Mouse (Mus musculus) cerebellum, postnatal 4 days (tissue): Measurements from ENCODE around the gene Jmjd7.

ENCODE experiments used
- DNase-seq, 2 experiments: peaks; one replicate each; pipeline ENCODE4 v3.0.0; 2022; ENCODE audit warnings: low spot score in 2 of 2, mixed read lengths in 1 of 2

The Jmjd7 gene

DNA sequence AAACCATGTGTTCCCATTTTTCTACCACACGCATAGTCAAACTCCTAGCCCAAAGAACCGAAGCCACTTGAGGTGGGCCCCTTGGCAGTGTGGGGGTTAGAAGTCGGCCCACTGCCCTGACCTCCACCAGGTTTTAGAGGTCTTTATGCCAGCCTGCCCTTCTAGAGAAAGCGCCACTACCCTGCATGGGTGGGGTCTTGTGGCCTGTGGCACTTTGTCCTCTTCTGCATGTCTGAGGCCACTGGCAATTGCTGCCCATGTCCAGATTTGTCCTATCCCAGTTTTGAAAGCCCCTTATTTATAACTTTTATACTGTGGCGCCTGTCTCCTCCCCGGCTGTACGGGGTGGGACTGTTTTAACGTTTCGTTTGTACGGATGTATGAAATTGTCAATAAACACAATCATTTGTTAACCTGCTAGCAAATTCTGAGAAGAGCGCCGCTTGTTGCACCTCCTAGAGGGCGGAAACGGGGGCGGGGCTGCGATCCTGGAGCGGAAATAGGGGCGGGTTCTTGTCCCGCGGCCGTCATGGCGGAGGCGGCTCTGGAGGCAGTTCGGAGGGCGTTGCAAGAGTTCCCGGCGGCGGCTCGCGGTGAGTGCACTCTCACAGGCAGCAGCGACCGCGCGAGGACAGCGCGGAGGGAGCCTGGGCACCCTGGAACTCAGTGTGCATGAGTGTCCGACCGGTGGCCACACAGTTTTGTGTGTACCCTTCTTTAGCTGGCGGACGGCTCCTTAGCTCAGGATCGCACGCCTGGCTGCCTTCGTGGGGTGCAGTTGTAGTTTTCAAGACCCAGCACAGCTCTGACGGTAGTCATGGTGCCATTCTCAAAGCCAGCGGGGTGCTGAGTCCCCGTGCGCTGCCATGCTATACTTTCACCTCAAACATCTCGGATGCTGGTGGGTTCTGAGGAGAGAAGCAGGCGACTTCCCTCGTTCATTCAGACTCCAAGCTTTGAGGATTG lies at the start of gene Jmjd7, which contains the start of gene Gm28042:
Gene Jmjd7, plus strand, starts transcription at position 500 of the 966 bp plus-strand sequence.
Gene Gm28042, plus strand, starts transcription at position 510 of the 966 bp plus-strand sequence.
- DNase-seq, result peak; percentile 79 to 85

GRCm38 (mm10) chr2:119980343-119980986 lies 46.8 kb upstream of the Jmjd7 start:
- DNase-seq, result no peak

- no peak for DNase-seq
These were observed 45.7 kb upstream of the Jmjd7 start for GRCm38 (mm10) chr2:119981631-119982030.

GRCm38 (mm10) chr2:119985871-119986270 lies 41.4 kb upstream of the Jmjd7 start:
- DNase-seq, result no peak

DNA sequence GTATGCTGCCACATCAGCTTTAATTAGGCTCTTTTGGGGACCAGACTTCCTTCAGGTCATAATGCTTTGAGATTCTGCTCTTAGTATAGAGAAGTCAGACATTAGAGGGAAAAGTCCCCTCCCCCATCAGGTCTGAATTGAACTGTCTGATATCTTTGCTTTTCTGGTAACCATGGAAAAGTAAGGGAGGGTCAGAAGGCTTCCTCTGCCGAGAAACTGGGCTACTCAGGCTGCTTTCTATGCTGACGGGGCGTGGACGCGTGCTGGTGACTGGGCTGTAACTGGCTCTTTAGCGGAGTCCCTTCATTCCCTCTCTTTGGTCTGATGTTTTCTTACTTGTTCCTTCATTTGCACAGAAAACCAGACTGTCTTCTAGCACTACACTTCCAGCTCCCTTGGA lies 40.9 kb upstream of the Jmjd7 start:
- no peak for DNase-seq

DNA sequence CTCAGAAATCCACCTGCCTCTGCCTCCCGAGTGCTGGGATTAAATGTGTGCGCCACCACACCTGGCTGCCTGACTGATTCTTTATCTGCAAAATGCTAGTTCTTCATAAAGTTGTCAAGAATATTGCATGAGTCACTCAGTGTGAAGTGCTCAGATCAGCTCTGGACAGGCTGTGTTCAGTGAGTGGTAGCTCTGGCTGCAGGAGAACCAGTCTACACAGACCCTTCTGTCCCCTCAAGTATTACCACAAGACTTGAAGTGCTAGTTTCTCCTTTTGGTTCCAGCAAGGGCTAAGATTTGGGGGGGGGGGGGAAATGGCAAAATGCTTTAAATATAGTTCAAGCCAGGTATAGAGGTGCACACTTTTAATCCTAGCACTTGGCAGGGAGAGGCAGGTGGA lies 39.8 kb upstream of the Jmjd7 start:
- no peak for DNase-seq

- DNase-seq, result no peak
These were observed 38.3 kb upstream of the Jmjd7 start for GRCm38 (mm10) chr2:119988952-119989351.

GRCm38 (mm10) chr2:119990881-119991280 lies 36.4 kb upstream of the Jmjd7 start:
- no peak for DNase-seq

DNA sequence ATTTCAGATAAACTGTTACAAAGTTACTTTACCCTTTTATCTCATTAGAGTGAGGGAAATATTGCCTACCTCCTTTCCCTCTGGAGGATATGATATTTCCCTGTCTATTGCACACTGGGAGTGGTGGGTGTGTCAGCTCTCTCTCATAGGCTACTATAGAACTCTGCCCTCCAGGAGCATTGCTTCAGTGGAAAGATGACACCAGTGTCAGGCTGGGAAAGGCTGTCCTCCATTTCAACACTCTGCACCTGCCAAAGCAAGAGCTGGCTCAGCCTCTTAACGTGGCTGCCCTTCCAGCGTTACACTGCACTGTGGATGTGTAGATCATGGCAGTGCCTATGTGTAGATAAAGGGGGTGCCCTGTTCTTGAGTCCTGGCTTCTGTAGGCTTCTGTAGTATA lies 34.9 kb upstream of the Jmjd7 start:
- DNase-seq, result no peak

DNA sequence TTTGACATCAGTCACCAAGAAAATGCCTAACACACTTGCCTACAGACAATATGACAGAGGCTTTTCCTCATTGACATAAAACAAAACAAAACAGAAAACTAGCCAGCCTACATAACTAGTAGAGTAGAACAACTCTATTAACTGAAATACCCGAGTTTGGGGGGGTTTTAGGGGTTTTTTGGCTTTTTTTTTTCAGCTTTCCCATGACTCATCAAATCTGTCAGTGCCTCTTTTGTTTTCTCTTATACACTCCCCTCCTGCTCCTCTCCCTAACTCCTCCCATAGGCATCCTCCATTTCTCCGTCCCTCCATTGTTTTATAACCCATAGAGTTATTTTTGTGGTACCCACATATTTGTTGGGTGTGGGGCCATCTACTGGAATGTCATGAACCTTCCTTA lies 33.8 kb upstream of the Jmjd7 start:
- no peak for DNase-seq

- no peak for DNase-seq
These were observed 32.4 kb upstream of the Jmjd7 start for GRCm38 (mm10) chr2:119994839-119995238.

GRCm38 (mm10) chr2:119995391-119996281 lies 31.6 kb upstream of the Jmjd7 start:
- DNase-seq, result no peak

DNA sequence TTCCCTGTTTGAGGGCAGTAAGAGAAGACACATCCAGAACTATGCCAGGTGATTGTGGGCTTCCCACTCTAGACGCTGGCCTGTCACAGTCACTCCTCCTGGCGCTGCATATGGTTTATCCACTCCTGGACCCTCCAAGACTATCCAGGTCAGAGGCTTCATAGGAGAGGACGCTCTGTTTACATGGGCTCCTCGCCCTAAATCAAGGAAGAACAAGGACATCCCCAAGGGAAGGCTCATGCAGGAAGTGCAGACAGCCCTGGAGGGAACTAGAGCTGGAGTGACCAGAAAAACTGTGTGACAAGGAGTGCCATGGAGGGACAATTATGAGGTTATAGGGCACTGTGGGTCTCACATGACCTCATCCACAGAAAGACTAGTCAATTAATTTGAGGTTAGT lies 29.9 kb upstream of the Jmjd7 start:
- no peak for DNase-seq

DNA sequence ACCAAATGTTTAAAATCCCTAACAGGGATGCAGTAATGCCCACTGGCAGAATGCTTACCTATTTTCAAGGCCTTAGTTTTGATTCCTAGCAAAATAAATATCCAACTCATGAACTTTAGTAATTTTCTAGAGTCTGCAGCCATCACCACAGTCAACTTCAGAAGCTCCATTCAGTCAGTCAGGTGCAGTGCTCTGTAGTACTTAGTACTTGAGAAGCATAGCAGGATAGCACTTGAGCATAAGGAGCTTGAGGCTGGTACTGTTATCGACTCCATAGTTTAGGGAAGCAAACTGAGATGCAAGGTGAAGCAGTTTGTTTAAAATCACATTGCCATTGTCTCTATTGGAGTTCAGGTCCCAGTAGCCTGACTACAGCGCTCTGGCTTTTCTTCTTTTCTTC lies 27.6 kb upstream of the Jmjd7 start:
- DNase-seq, result no peak

- no peak for DNase-seq
These were observed 26.2 kb upstream of the Jmjd7 start for GRCm38 (mm10) chr2:120000882-120001584.

DNA sequence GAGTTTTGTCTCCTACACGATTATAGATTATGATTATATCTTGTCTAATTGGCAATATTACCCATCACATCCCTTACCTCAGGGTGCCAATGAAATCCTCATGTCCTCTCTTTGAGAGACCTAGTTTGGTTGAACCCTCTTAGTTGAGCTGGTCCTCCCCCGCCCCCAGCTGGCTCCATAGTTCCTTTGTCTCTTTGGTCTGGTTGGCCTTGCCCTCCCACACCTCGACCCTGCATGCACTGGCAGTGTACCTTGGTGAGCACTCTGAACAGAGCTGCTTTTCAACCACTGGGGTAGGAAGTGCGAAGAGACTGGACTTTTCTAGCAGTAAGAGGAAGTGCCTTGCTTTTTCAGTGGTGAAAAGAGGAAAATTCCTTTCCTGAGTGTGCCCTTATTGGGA lies 25.3 kb upstream of the Jmjd7 start:
- no peak for DNase-seq

DNA sequence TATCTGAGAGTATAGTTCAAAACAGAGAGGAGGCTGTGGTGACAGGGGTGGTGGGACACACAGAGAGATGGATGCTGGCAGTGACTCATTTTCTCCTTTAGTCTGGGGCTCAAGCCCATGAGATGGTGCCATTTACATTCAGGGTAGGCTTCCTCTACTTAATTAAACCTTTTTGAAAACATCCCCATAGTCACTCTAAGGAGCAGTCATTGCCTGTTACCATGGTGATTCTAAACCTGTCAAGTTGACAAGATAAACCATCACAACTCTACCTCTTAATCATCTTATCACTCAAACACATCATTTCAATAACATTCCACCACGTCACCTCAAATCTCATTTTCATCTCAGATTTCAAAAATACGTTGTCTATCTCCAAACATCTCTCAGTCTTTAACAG lies 23.3 kb upstream of the Jmjd7 start:
- DNase-seq, result no peak

GRCm38 (mm10) chr2:120006696-120007095 lies 20.6 kb upstream of the Jmjd7 start:
- DNase-seq, result no peak

GRCm38 (mm10) chr2:120007680-120008210 lies 19.5 kb upstream of the Jmjd7 start:
- no peak for DNase-seq

GRCm38 (mm10) chr2:120008672-120009071 lies 18.6 kb upstream of the Jmjd7 start:
- no peak for DNase-seq
